Mouse (Mus musculus) right cerebral cortex, postnatal 14 days (tissue): ENCODE results near the gene Trim69.

Source experiments
- DNase-seq: peaks from one replicate; pipeline ENCODE4 v3.0.0; 2022

The Trim69 gene

DNA sequence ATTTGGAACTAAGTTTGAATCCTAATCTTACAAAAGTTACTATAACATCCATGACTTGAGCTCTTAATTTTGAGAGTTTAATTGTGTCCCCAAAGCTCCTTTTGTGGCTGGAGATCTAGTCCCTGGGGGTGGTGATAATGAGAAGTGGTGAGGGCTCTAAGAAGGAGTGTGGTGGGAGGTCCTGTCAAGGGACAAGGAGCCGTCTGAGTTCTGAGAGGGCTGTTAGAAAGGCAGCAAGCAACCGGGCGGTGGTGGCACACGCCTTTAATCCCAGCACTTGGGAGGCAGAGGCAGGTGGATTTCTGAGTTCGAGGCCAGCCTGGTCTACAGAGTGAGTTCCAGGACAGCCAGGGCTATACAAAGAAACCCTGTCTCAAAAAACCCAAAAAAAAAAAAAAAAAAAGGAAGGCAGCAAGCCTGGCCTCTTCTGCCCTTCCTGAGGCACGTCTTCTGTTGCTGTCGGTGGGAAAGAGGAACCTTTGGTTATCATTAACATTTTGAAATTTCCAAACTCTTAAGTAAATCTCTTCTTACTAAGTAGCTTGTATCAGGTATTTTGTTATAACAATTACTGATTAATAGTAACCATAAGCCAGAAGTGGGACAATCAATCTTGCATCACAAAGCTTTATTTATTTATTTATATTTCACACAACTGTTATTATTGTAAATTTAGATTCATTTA, 6.7 kb upstream of the Trim69 start:
- no peak for DNase-seq

GRCm38 (mm10) chr2:122154479-122154878, 6.0 kb upstream of the Trim69 start:
- DNase-seq = no peak

GRCm38 (mm10) chr2:122155292-122155691, 5.2 kb upstream of the Trim69 start:
- no peak for DNase-seq

- DNase-seq = no peak
Observed at GRCm38 (mm10) chr2:122156051-122156700, 4.3 kb upstream of the Trim69 start.

DNA sequence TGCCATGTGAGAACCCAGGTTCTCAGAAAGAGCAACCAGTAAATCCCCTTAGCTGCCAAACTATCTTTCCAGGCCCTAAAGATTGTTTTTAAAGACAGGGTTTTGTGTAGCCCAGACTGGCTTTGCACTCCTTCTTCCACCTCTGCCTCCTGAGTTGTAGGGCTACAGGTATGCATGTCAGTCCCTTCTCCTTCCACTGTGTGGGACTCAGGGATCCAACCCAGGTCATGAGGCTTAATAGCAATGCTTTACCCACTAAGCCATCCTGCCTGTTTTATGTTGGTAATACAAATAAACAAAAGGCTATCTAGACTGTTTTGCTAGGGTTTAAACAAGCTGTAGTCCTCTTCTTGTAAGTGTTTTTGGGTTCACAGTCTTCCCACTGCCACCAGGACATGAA, 2.9 kb upstream of the Trim69 start:
- DNase-seq = no peak

DNA sequence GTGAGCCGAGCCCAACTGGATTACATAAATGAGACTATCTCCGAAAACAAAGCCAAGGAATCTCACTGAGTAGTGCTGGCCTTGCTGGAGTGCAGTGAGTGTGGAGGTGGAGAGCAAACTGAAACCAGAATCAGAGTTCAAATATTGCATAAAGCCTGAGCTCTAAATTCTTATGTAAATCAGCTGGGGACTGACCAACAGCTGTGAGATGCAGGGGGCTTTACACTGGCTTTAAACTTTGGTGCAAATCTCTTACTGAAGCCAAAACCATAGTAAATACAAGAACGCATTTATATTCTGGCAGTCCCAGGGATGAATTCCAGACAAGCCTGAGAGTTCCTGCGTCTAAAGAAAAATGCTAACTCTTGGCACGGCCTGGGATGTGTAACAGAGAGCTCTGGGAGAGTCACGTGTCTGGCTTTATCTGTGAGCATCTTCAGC, 2.1 kb upstream of the Trim69 start:
- DNase-seq = no peak

GRCm38 (mm10) chr2:122159667-122160066, 833 bp upstream of the Trim69 start:
- DNase-seq = no peak

DNA sequence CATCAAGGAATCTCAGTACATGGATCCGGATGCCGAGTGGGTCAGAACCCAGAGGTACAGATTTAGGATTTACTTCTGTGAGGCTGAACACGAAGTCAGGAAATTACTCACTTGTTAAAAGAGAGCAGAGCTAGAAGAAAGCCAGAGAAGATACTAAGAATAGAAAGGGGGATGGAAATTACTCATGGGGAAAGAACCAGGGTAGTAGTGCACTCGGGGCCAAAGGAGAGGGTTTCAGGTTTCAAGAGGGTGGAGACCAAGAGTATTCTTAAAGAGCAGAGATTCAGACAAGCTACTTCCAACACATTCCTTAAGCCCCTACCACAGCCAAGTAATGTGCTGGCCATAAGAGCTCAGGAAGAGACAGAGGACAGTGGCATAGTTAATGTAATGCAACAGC, 1.0 kb downstream of the Trim69 start:
- no peak for DNase-seq

DNA sequence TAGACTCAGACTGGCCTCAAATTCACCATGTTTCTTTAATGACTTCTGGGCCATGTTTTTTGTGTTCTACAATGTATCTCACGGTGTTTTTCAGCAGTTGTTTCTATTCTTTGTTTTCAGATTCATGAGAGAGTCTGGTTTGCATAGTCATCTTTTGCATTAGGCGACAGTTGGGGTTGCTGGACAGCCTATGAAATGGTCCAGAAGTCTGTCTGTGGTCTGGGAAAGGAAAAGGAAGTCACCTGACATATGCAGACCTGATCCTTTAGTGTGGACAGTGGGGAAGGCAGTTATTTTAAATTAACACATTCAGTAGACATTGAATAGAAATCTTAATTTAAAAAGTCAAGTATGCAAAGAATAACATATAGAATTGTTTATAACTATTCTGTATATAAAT, 2.0 kb downstream of the Trim69 start:
- no peak for DNase-seq

- DNase-seq = no peak
Observed at GRCm38 (mm10) chr2:122163430-122164195, 3.1 kb downstream of the Trim69 start.

DNA sequence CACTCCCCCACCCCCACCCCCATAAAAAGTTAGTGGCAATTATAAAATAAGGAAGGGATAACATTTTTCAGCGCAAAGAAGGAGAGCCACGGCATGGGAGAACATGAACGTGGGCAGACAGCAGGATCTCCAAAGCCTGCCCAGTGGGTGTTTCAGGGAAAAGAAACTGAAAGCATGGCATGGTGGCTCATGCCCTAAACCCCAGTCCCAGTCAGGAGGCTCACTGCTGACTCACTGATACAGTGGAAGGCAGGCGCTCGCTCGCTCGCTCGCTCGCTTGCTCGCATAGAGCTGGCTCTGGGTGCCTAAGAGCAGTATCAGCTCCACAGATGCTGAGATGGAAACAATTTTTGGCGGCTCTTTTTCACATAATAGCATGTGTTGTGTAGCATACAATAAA, 3.8 kb downstream of the Trim69 start:
- no peak for DNase-seq

DNA sequence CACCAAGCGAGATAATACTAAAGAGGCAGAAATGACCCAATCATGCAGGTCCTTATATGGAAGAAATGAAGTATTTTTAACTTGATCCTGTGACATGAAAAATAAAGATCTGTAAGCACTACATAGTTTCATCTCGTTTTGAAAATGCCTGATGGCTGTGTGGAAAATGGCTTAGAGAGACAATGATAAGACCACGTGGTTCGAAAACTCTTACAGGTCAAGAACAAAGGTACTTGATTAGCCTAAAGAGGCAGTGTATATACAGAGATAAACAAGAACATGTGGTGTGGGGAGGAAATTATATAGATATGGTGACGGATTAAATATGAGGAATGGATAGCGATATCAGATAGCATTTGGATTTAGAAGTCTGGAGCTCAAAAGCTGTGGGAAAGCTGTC, 10.8 kb downstream of the Trim69 start:
- no peak for DNase-seq

DNA sequence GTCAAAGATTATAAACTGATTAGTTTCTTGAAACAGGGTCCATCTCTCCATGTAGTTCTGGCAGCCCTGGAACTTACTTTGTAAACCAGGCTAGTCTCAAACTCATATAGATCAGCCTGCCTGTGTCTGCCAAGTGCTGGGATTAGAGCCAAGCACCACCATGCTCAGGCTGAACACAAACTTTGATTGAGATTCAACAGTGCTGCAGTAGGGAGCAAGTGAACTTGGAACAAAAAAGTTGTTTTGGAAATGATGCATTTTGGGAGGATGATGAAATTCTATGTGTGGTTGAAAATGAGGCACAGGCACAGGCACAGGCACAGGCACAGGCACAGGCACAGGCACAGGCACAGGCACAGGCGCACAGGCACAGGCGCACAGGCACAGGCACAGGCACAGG, 11.7 kb downstream of the Trim69 start:
- DNase-seq = no peak

DNA sequence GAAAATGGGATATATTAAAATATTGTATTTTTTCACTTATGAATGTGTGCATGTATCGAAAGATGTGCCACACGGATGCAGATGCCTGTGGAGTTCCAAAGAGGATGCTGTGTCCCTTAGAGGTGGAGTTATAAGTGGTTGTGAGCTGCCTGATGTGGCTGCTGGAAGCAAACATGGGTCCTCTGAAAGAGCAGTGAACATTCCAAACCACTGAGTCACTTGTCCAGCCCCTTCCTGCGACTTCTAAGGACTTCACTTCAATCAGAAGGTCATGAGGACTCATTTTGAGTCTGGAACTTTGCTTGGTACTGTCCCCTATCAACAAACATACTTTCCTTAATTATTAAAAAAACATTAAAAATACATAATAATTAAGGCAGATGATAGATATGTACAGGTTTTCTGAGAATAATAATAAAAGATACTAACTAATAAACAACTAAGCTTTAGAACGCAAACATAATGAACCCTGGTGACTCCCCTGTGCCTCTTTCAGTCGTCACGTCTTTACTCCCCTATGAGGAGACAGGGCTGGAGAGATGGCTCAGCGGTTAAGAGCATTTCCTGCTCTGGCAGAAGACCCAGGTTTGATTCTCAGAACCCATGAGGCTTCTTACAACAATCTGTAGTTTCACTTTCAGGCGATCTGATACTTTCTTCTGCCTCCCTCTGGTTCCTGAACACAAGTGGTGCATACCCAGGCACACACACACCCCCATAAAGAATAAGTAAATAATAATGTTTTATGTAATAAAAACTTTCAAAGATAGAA, 19.7 kb downstream of the Trim69 start:
- no peak for DNase-seq

- no peak for DNase-seq
Observed at GRCm38 (mm10) chr2:122185086-122185485, 24.6 kb downstream of the Trim69 start.

DNA sequence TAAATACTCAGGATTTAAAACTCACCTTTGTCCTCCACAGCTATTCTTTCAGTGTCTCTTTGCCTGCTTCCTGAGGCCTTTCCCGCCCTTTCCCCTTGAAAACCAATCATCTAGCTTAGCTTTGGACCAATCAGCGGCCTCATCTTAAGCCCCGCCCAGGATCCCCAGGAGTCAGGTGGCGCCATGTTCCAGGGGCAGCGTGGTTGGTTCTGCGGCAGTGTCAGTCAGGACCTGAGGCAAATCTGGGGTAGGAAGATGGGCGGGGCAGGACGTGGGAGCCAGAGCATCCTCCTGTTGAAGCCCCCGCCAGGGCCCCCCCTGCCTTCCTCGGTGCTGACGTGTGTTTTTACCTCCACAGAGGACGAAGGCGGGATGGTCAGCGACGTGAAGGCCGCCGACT, 25.6 kb downstream of the Trim69 start, which contains the start of the genes Patl2 and Terb2:
Gene Patl2, minus strand, starts transcription at position 84 of the 400 bp plus-strand sequence.
Gene Terb2, plus strand, starts transcription at position 167 of the 400 bp plus-strand sequence.
- no peak for DNase-seq

GRCm38 (mm10) chr2:122186751-122187150, 26.3 kb downstream of the Trim69 start:
- no peak for DNase-seq

GRCm38 (mm10) chr2:122191849-122192248, 31.3 kb downstream of the Trim69 start:
- DNase-seq = no peak

GRCm38 (mm10) chr2:122194509-122194929, 34.0 kb downstream of the Trim69 start:
- peak; percentile 16 for DNase-seq

GRCm38 (mm10) chr2:122201501-122201900, 41.0 kb downstream of the Trim69 start:
- DNase-seq = no peak

- DNase-seq = no peak
Observed at GRCm38 (mm10) chr2:122206440-122207107, 46.1 kb downstream of the Trim69 start.

- no peak for DNase-seq
Observed at GRCm38 (mm10) chr2:122210534-122211228, 50.2 kb downstream of the Trim69 start.
